Mouse (Mus musculus): ENCODE data around the gene Lrrc61. TPM values are rescaled to one million over a fixed set of nuclear protein-coding genes. Genes with fewer than 3 reads are reported as not detected.
A peak's percentile ranks its signal among the peaks of the same experiment; 100 is the strongest.

Gene Lrrc61
- polyA plus RNA-seq, 1 experiment: 54.4 TPM

DNA sequence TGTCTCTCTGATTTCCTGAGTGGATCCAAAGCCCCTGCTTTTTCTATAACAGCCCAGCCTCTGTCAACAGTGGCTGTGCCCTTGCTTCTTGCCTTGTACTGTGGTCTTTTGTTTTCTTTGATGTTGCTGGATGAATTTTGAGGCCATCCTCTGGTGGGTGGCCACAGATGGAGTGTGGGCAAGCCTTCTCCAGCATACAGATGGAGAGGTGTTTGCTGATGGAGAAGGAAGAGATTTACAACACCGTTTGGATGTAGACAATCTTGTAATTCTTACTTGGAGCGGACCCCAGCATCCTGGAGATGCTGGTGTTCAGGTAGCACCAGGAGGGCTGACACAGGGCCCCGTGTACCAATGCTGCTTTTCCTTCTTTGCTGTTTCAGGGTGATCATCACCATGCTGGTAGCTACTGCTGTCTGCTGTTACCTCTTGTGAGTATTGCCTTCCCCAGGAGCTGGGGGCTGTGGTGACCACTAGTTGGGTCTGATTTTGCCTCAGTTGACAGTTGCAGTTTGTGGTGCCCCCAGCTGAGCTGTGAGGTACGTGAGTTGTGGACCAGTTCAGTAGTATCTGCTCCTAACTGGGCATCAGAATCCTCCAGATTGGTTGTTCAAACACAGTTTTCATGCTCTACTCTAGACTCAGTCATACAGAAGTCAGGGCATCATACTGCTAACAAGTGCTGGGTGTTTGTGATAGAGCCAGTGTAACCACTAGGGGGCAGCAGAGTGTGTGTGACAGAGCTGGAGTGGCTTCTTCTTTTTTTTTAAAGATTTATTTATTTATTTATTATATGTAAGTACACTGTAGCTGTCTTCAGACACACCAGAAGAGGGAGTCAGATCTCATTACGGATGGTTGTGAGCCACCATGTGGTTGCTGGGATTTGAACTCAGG, 15.5 kb upstream of the Lrrc61 start:
- Histone ChIP-seq H3K36me3 (ENCODE audit: control insufficient read depth, insufficient read depth, low read length) (no peaks in the 10 kb centered on the region), H3K27ac (ENCODE audit: control insufficient read depth, insufficient read depth, low read depth, low read length) (no peak overlapping the region), H3K4me3 (ENCODE audit: control insufficient read depth, low read depth, low read length) (no peak overlapping the region), H3K27me3 (ENCODE audit: control insufficient read depth, insufficient read depth, low read length) (no peaks in the 10 kb centered on the region), H3K4me1 (ENCODE audit: control insufficient read depth, insufficient read depth, low read length) (peaks cover 17% of the 10 kb centered on the region)
- TF ChIP-seq CTCF (IDR thresholded peaks at IDR 0.05; ENCODE audit: control insufficient read depth, insufficient read depth, insufficient replicate concordance, low read depth, low read length) (peak; percentile 13; the same call in 1 of the 2 replicates), POLR2A (IDR thresholded peaks at IDR 0.05; ENCODE audit: control insufficient read depth, low read depth, low read length) (no peak)

DNA sequence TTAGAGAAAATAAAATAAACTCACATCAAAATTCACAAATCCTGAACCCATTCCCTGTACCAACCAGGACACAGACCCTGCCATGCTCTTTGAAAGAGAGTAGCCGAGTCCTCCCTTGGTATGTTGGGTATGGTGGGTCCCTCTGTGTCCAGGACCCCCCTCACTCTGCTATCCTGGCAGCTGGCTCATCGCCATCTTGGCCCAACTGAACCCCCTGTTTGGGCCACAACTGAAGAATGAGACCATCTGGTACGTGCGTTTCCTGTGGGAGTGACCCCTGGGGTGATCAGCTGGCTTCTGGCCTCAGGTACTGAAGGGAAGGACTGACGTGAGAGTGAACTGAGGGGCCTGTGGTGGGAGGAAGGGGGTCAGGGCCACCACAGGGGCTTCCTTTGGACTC, 14.7 kb upstream of the Lrrc61 start:
- H3K27ac ChIP-seq (ENCODE audit: control insufficient read depth, insufficient read depth, low read depth, low read length): no peak overlapping the region

DNA sequence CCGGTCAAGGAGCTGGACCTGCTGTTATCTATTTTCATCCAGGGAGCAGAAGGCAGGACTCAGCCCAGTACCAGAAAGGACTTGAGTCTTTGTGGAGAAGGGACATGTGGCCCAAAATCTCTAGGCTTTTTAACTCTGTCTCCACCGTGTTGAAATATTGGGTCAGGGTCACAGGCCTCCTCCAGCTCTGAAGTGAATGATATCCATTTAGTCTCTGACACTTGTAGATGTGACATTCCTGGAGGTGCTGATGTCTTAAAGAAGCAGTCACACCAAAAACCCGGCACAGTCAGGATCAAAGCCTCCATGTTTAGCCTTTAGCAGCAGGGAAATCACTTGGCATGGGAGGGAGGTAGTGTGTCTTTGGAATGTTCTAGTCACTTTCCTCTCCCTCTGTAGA, 13.9 kb upstream of the Lrrc61 start:
- H3K36me3 ChIP-seq (ENCODE audit: control insufficient read depth, insufficient read depth, low read length): no peaks in the 10 kb centered on the region
- no peak overlapping the region for H3K4me3 ChIP-seq (ENCODE audit: control insufficient read depth, low read depth, low read length)
- TF ChIP-seq CTCF (IDR thresholded peaks at IDR 0.05; ENCODE audit: control insufficient read depth, insufficient read depth, insufficient replicate concordance, low read depth, low read length): no peak
- no peak for TF ChIP-seq POLR2A (IDR thresholded peaks at IDR 0.05; ENCODE audit: control insufficient read depth, low read depth, low read length)
- H3K27me3 ChIP-seq (ENCODE audit: control insufficient read depth, insufficient read depth, low read length): no peaks in the 10 kb centered on the region
- peaks cover 17% of the 10 kb centered on the region for H3K4me1 ChIP-seq (ENCODE audit: control insufficient read depth, insufficient read depth, low read length)
- H3K27ac ChIP-seq (ENCODE audit: control insufficient read depth, insufficient read depth, low read depth, low read length): no peak overlapping the region

More for the DNA sequence above, 14.7 kb upstream of the Lrrc61 start:
- peaks cover 17% of the 10 kb centered on the region for H3K4me1 ChIP-seq (ENCODE audit: control insufficient read depth, insufficient read depth, low read length)
- TF ChIP-seq CTCF (IDR thresholded peaks at IDR 0.05; ENCODE audit: control insufficient read depth, insufficient read depth, insufficient replicate concordance, low read depth, low read length) (no peak), POLR2A (IDR thresholded peaks at IDR 0.05; ENCODE audit: control insufficient read depth, low read depth, low read length) (no peak)
- no peak overlapping the region for H3K4me3 ChIP-seq (ENCODE audit: control insufficient read depth, low read depth, low read length)
- H3K27me3 ChIP-seq (ENCODE audit: control insufficient read depth, insufficient read depth, low read length): no peaks in the 10 kb centered on the region
- no peaks in the 10 kb centered on the region for H3K36me3 ChIP-seq (ENCODE audit: control insufficient read depth, insufficient read depth, low read length)

DNA sequence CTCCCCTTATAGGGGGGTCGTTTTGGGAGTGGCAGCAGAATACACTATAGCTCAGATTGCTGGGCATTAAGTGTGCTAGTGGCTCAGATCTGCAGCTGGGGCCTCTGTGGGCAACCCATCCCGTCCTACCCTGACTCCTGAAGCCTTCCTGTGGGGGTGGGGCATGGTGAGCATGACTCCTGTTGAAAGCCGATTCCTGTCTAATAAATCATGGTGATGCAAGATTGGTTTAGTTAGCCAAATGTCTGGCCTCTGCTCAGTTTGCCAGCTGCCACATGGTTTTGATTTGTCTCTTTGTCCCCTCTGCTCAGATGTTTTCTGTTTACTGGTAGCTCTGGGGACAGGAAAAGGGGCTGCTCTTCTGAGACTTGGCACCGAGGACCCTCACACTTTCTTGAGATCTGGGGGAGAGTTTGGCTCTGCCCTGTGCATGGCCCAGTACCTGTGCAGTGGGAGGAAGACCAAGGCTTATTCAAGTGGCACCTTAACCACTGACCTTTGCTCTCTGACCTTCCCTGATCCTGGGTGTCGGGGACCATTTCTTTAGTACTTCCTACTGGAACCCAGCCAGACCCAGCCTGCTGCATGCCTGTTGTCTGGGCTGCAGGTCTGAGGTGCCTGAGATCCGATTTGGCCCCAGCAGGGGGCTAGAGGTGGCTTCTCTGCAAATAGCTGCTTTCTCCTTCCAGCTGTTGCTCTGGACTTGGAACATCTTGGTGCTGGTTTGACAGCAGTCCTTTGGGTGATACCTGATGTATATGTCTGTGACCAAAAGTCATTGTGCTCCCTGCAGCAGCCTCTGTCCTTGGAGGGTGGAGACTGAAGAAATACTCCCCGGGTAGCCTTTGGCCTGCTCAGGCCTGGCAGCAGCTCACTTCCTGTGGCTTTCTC, 12.8 kb upstream of the Lrrc61 start:
- TF ChIP-seq CTCF (IDR thresholded peaks at IDR 0.05; ENCODE audit: control insufficient read depth, insufficient read depth, insufficient replicate concordance, low read depth, low read length) (no peak), POLR2A (IDR thresholded peaks at IDR 0.05; ENCODE audit: control insufficient read depth, low read depth, low read length) (no peak)
- no peaks in the 10 kb centered on the region for H3K27me3 ChIP-seq (ENCODE audit: control insufficient read depth, insufficient read depth, low read length)
- H3K4me1 ChIP-seq (ENCODE audit: control insufficient read depth, insufficient read depth, low read length): peaks cover 14% of the 10 kb centered on the region
- H3K4me3 ChIP-seq (ENCODE audit: control insufficient read depth, low read depth, low read length): no peak overlapping the region
- H3K27ac ChIP-seq (ENCODE audit: control insufficient read depth, insufficient read depth, low read depth, low read length): no peak overlapping the region
- H3K36me3 ChIP-seq (ENCODE audit: control insufficient read depth, insufficient read depth, low read length): no peaks in the 10 kb centered on the region

DNA sequence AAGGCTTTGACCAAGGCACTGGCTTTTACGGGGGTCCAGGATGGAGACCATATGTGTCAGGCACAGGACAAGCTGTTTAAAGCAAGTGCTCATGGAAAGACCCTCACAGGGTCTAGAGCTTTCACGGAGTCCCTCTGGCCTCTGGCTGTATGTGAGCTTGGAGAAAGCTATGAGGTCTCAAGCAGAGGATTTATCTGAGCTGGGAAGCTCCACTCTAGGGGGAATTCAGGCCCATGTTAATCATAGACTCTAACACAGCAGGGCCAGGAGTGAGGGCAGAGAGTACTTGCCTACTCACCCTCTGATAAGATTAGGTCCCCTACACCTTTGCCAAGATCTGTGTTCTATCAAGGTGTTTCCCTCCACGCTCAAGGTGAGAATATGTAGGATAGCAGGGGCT, 12.0 kb upstream of the Lrrc61 start:
- TF ChIP-seq CTCF (IDR thresholded peaks at IDR 0.05; ENCODE audit: control insufficient read depth, insufficient read depth, insufficient replicate concordance, low read depth, low read length) (no peak), POLR2A (IDR thresholded peaks at IDR 0.05; ENCODE audit: control insufficient read depth, low read depth, low read length) (no peak)
- Histone ChIP-seq H3K36me3 (ENCODE audit: control insufficient read depth, insufficient read depth, low read length) (no peaks in the 10 kb centered on the region), H3K4me3 (ENCODE audit: control insufficient read depth, low read depth, low read length) (no peak overlapping the region), H3K27ac (ENCODE audit: control insufficient read depth, insufficient read depth, low read depth, low read length) (no peak overlapping the region), H3K27me3 (ENCODE audit: control insufficient read depth, insufficient read depth, low read length) (no peaks in the 10 kb centered on the region), H3K4me1 (ENCODE audit: control insufficient read depth, insufficient read depth, low read length) (peaks cover 6% of the 10 kb centered on the region)

DNA sequence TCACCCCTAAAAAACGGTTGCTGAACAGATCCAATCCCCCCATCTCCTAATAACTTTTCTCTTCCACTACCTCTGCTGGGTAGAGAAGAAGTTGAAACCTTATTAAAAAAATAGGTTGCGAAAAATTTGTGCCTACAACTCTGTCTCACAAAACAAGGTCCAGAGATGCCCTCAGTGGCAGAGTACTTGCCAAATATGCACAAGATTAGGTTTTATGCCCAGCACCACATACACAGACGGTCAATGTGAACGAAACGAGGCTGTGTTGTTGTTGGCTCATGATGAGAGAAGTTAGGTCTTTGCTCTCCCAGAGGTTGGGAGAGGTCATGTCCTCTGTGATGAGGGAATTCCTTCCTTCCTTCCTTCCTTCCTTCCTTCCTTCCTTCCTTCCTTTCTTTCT, 9.3 kb upstream of the Lrrc61 start:
- H3K4me1 ChIP-seq (ENCODE audit: control insufficient read depth, insufficient read depth, low read length): peaks cover 3% of the 10 kb centered on the region; the same call in 1 of the 2 replicates

DNA sequence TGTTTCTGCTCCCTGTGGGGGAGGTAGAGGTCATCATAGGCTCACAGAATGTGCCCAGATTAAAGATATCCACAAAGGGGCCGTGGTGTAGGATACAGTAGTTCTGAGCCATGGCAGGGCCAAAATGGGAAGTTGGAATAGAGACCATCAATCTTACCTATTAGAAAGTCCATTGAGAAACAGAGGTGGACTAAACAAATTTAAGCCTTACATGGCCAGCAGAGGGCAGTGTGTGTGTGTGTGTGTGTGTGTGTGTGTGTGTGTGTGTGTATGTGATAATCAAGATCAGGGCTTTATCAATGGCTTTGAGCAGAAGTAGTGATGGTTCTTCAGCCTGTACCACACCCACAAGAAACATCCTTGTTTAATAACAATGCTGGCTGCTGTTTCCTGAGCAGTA, 8.3 kb upstream of the Lrrc61 start:
- Histone ChIP-seq H3K4me3 (ENCODE audit: control insufficient read depth, low read depth, low read length) (no peak overlapping the region), H3K27ac (ENCODE audit: control insufficient read depth, insufficient read depth, low read depth, low read length) (no peak overlapping the region)
- no peak for TF ChIP-seq CTCF (IDR thresholded peaks at IDR 0.05; ENCODE audit: control insufficient read depth, insufficient read depth, insufficient replicate concordance, low read depth, low read length)
- no peak for TF ChIP-seq POLR2A (IDR thresholded peaks at IDR 0.05; ENCODE audit: control insufficient read depth, low read depth, low read length)

More for the DNA sequence above, 9.3 kb upstream of the Lrrc61 start:
- H3K27ac ChIP-seq (ENCODE audit: control insufficient read depth, insufficient read depth, low read depth, low read length): no peak overlapping the region
- no peaks in the 10 kb centered on the region for H3K27me3 ChIP-seq (ENCODE audit: control insufficient read depth, insufficient read depth, low read length)
- no peaks in the 10 kb centered on the region for H3K36me3 ChIP-seq (ENCODE audit: control insufficient read depth, insufficient read depth, low read length)
- TF ChIP-seq CTCF (IDR thresholded peaks at IDR 0.05; ENCODE audit: control insufficient read depth, insufficient read depth, insufficient replicate concordance, low read depth, low read length): no peak
- no peak for TF ChIP-seq POLR2A (IDR thresholded peaks at IDR 0.05; ENCODE audit: control insufficient read depth, low read depth, low read length)
- H3K4me3 ChIP-seq (ENCODE audit: control insufficient read depth, low read depth, low read length): no peak overlapping the region

More for the DNA sequence above, 8.3 kb upstream of the Lrrc61 start:
- Histone ChIP-seq H3K27me3 (ENCODE audit: control insufficient read depth, insufficient read depth, low read length) (no peaks in the 10 kb centered on the region), H3K36me3 (ENCODE audit: control insufficient read depth, insufficient read depth, low read length) (no peaks in the 10 kb centered on the region), H3K4me1 (ENCODE audit: control insufficient read depth, insufficient read depth, low read length) (peaks cover 3% of the 10 kb centered on the region; the same call in 1 of the 2 replicates)
